Mouse (Mus musculus): ENCODE results near the gene Uvrag. TPM values are rescaled to one million over a fixed set of nuclear protein-coding genes. Genes with fewer than 3 reads are reported as not detected.
A peak's percentile ranks its signal among the peaks of the same experiment; 100 is the strongest.

Uvrag gene
- polyA plus RNA-seq, 3 experiments from 2014 or later = 5.7 to 9.7 (median 7.0) TPM

GRCm38 (mm10) chr7:99164873-99165410 lies 24.0 kb upstream of the Uvrag start:
- ATAC-seq = no peak

- ATAC-seq = no peak
These were observed 21.5 kb upstream of the Uvrag start for GRCm38 (mm10) chr7:99162462-99162861.

- no peak for ATAC-seq
These were observed 21.0 kb upstream of the Uvrag start for GRCm38 (mm10) chr7:99161961-99162360.

GRCm38 (mm10) chr7:99161529-99161928 lies 20.6 kb upstream of the Uvrag start:
- ATAC-seq = no peak

- ATAC-seq = no peak
These were observed 20.1 kb upstream of the Uvrag start for GRCm38 (mm10) chr7:99160995-99161394.

GRCm38 (mm10) chr7:99159446-99159845 lies 18.5 kb upstream of the Uvrag start:
- ATAC-seq = no peak

GRCm38 (mm10) chr7:99158904-99159303 lies 18.0 kb upstream of the Uvrag start:
- ATAC-seq = no peak

- no peak for ATAC-seq
These were observed 17.1 kb upstream of the Uvrag start for GRCm38 (mm10) chr7:99158011-99158410.

- ATAC-seq = no peak
These were observed 15.8 kb upstream of the Uvrag start for GRCm38 (mm10) chr7:99156737-99157136.

GRCm38 (mm10) chr7:99155311-99156289 lies 14.7 kb upstream of the Uvrag start:
- no peak for ATAC-seq

GRCm38 (mm10) chr7:99154648-99155151 lies 13.8 kb upstream of the Uvrag start:
- ATAC-seq = no peak

GRCm38 (mm10) chr7:99153686-99154202 lies 12.8 kb upstream of the Uvrag start:
- ATAC-seq = no peak

- no peak for ATAC-seq
These were observed 11.8 kb upstream of the Uvrag start for GRCm38 (mm10) chr7:99152756-99153155.

GRCm38 (mm10) chr7:99151342-99151741 lies 10.4 kb upstream of the Uvrag start:
- peak; percentile 100 for ATAC-seq

- no peak for ATAC-seq
These were observed 8.1 kb upstream of the Uvrag start for GRCm38 (mm10) chr7:99149017-99149416.

GRCm38 (mm10) chr7:99147494-99147893 lies 6.6 kb upstream of the Uvrag start:
- no peak for ATAC-seq

- ATAC-seq = no peak
These were observed 6.0 kb upstream of the Uvrag start for GRCm38 (mm10) chr7:99146906-99147305.

- ATAC-seq = no peak
These were observed 5.1 kb upstream of the Uvrag start for GRCm38 (mm10) chr7:99146011-99146410.

- ATAC-seq = no peak
These were observed 3.7 kb upstream of the Uvrag start for GRCm38 (mm10) chr7:99144616-99145015.

GRCm38 (mm10) chr7:99143244-99143643 lies 2.3 kb upstream of the Uvrag start:
- ATAC-seq = no peak

GRCm38 (mm10) chr7:99141919-99142606 lies 1.1 kb upstream of the Uvrag start:
- ATAC-seq = no peak

GRCm38 (mm10) chr7:99140511-99140910 lies 430 bp downstream of the Uvrag start:
- ATAC-seq = no peak

All from inflammation-experienced regulatory T-cells, adult 6 months (primary cell).